Mouse (Mus musculus): Measurements from ENCODE around the gene Tmem222. TPM values are rescaled to one million over a fixed set of nuclear protein-coding genes. Genes with fewer than 3 reads are reported as not detected.

Gene Tmem222
- polyA plus RNA-seq, 1 experiment, result 47.7 TPM

- H3K27ac ChIP-seq (ENCODE audit: insufficient read depth, low read length), result no peak overlapping the region
- H3K4me1 ChIP-seq (ENCODE audit: control insufficient read depth, insufficient read depth, low read length), result peaks cover 3% of the 10 kb centered on the region
- no peak overlapping the region for H3K4me3 ChIP-seq (ENCODE audit: insufficient read depth, low read length)
- TF ChIP-seq CTCF (IDR thresholded peaks at IDR 0.05; ENCODE audit: borderline replicate concordance, insufficient read depth, low read length), result no peak
- TF ChIP-seq POLR2A (IDR thresholded peaks at IDR 0.05; ENCODE audit: low read depth, low read length), result no peak
These were observed 34.1 kb downstream of the Tmem222 start for GRCm38 (mm10) chr4:133243538-133243937.

- no peak for TF ChIP-seq CTCF (IDR thresholded peaks at IDR 0.05; ENCODE audit: borderline replicate concordance, insufficient read depth, low read length)
- TF ChIP-seq POLR2A (IDR thresholded peaks at IDR 0.05; ENCODE audit: low read depth, low read length), result no peak
- Histone ChIP-seq H3K4me3 (ENCODE audit: insufficient read depth, low read length) (no peak overlapping the region), H3K4me1 (ENCODE audit: control insufficient read depth, insufficient read depth, low read length) (peaks cover 3% of the 10 kb centered on the region), H3K27ac (ENCODE audit: insufficient read depth, low read length) (no peak overlapping the region)
These were observed 34.9 kb downstream of the Tmem222 start for GRCm38 (mm10) chr4:133242710-133243109.

- H3K4me1 ChIP-seq (ENCODE audit: control insufficient read depth, insufficient read depth, low read length), result peaks cover 3% of the 10 kb centered on the region
- TF ChIP-seq POLR2A (IDR thresholded peaks at IDR 0.05; ENCODE audit: low read depth, low read length) (no peak), CTCF (IDR thresholded peaks at IDR 0.05; ENCODE audit: borderline replicate concordance, insufficient read depth, low read length) (no peak)
- peak overlapping the region; percentile 23 for H3K27ac ChIP-seq (ENCODE audit: insufficient read depth, low read length)
- H3K4me3 ChIP-seq (ENCODE audit: insufficient read depth, low read length), result peak overlapping the region; percentile 14
These were observed 35.7 kb downstream of the Tmem222 start for GRCm38 (mm10) chr4:133241910-133242309.

- TF ChIP-seq POLR2A (IDR thresholded peaks at IDR 0.05; ENCODE audit: low read depth, low read length) (peak; percentile 97), CTCF (IDR thresholded peaks at IDR 0.05; ENCODE audit: borderline replicate concordance, insufficient read depth, low read length) (no peak)
- Histone ChIP-seq H3K4me1 (ENCODE audit: control insufficient read depth, insufficient read depth, low read length) (peaks cover 3% of the 10 kb centered on the region), H3K27ac (ENCODE audit: insufficient read depth, low read length) (peak overlapping the region; percentile 68), H3K4me3 (ENCODE audit: insufficient read depth, low read length) (peak overlapping the region; percentile 57)
These were observed 36.4 kb downstream of the Tmem222 start for GRCm38 (mm10) chr4:133240934-133241908.

- peak within 1 kb of the TSS; percentile 68 for H3K27ac ChIP-seq (ENCODE audit: insufficient read depth, low read length)
- H3K4me3 ChIP-seq (ENCODE audit: insufficient read depth, low read length), result peak within 1 kb of the TSS; percentile 57
- TF ChIP-seq CTCF (IDR thresholded peaks at IDR 0.05; ENCODE audit: borderline replicate concordance, insufficient read depth, low read length), result no peak
- TF ChIP-seq POLR2A (IDR thresholded peaks at IDR 0.05; ENCODE audit: low read depth, low read length), result peak; percentile 87
- H3K4me1 ChIP-seq (ENCODE audit: control insufficient read depth, insufficient read depth, low read length), result peaks cover 3% of the 10 kb centered on the region
These were observed 37.1 kb downstream of the Tmem222 start, which contains the start of gene Map3k6 for GRCm38 (mm10) chr4:133240490-133240921. Gene Map3k6 (plus strand): TSS chr4:133240818.

GRCm38 (mm10) chr4:133237911-133238310 lies 39.7 kb downstream of the Tmem222 start:
- H3K4me3 ChIP-seq (ENCODE audit: insufficient read depth, low read length), result no peak overlapping the region
- peaks cover 3% of the 10 kb centered on the region for H3K4me1 ChIP-seq (ENCODE audit: control insufficient read depth, insufficient read depth, low read length)
- H3K27ac ChIP-seq (ENCODE audit: insufficient read depth, low read length), result no peak overlapping the region
- TF ChIP-seq POLR2A (IDR thresholded peaks at IDR 0.05; ENCODE audit: low read depth, low read length) (no peak), CTCF (IDR thresholded peaks at IDR 0.05; ENCODE audit: borderline replicate concordance, insufficient read depth, low read length) (no peak)

GRCm38 (mm10) chr4:133235415-133235814 lies 42.2 kb downstream of the Tmem222 start:
- TF ChIP-seq CTCF (IDR thresholded peaks at IDR 0.05; ENCODE audit: borderline replicate concordance, insufficient read depth, low read length) (no peak), POLR2A (IDR thresholded peaks at IDR 0.05; ENCODE audit: low read depth, low read length) (no peak)
- no peak overlapping the region for H3K4me3 ChIP-seq (ENCODE audit: insufficient read depth, low read length)
- H3K4me1 ChIP-seq (ENCODE audit: control insufficient read depth, insufficient read depth, low read length), result no peaks in the 10 kb centered on the region
- no peak overlapping the region for H3K27ac ChIP-seq (ENCODE audit: insufficient read depth, low read length)

GRCm38 (mm10) chr4:133234771-133235170 lies 42.8 kb downstream of the Tmem222 start:
- Histone ChIP-seq H3K4me1 (ENCODE audit: control insufficient read depth, insufficient read depth, low read length) (no peaks in the 10 kb centered on the region), H3K27ac (ENCODE audit: insufficient read depth, low read length) (no peak overlapping the region), H3K4me3 (ENCODE audit: insufficient read depth, low read length) (no peak overlapping the region)
- no peak for TF ChIP-seq POLR2A (IDR thresholded peaks at IDR 0.05; ENCODE audit: low read depth, low read length)
- TF ChIP-seq CTCF (IDR thresholded peaks at IDR 0.05; ENCODE audit: borderline replicate concordance, insufficient read depth, low read length), result no peak

- no peak overlapping the region for H3K4me3 ChIP-seq (ENCODE audit: insufficient read depth, low read length)
- no peaks in the 10 kb centered on the region for H3K4me1 ChIP-seq (ENCODE audit: control insufficient read depth, insufficient read depth, low read length)
- TF ChIP-seq POLR2A (IDR thresholded peaks at IDR 0.05; ENCODE audit: low read depth, low read length), result no peak
- TF ChIP-seq CTCF (IDR thresholded peaks at IDR 0.05; ENCODE audit: borderline replicate concordance, insufficient read depth, low read length), result peak; percentile 31; the same call in 1 of the 2 replicates
- H3K27ac ChIP-seq (ENCODE audit: insufficient read depth, low read length), result no peak overlapping the region
These were observed 44.2 kb downstream of the Tmem222 start for GRCm38 (mm10) chr4:133233285-133233976.
